Mouse (Mus musculus) T-helper 1 cell (primary cell): ENCODE measurements at regions not wholly inside any gene's neighbourhood (a gene's known extent, or its start where the extent isn't known, plus 50 kb on each side); places are given as distances from the start of the nearest gene placed in this dataset.
"Not testable (repeated sequence)": the region's sequence is repeated elsewhere in the genome, so short reads cannot be mapped to it uniquely, and the experiment has no call there.

ENCODE experiments used
- in situ Hi-C: fragments of 300-600 bp; cut with MboI, MseI; formaldehyde crosslinking; loops from one replicate; pipeline ENCODE4 v1.15.1; 2025; ENCODE audit warnings: high pct_unique_total_duplicates

- in situ Hi-C loops, result no loop called here
These were observed 358.5 kb upstream of the Pfkp start for GRCm38 (mm10) chr13:7007091-7007490.

GRCm38 (mm10) chr13:6998508-6999278 is 350.1 kb upstream of the Pfkp start:
- in situ Hi-C loops, result not testable (repeated sequence)

DNA sequence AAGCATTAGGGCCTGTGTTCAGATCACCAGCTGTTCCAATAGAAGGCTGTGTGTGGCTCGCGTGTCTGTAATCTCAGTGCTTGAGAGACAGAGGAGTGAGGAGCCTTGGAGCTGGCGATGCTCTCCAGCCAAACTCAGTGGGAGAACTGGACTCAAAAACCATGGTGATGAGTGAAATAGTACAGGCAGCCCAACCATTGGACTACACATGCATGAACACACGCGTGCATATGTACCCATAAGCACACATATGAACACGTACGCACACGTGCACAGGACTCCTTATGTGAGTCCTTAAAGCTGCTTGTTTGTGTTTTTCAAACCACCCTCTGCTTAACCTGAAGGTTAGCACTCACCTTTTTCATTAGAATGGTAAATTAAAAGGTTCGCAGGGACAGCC is 349.5 kb upstream of the Pfkp start:
- in situ Hi-C loops, result no loop called here

DNA sequence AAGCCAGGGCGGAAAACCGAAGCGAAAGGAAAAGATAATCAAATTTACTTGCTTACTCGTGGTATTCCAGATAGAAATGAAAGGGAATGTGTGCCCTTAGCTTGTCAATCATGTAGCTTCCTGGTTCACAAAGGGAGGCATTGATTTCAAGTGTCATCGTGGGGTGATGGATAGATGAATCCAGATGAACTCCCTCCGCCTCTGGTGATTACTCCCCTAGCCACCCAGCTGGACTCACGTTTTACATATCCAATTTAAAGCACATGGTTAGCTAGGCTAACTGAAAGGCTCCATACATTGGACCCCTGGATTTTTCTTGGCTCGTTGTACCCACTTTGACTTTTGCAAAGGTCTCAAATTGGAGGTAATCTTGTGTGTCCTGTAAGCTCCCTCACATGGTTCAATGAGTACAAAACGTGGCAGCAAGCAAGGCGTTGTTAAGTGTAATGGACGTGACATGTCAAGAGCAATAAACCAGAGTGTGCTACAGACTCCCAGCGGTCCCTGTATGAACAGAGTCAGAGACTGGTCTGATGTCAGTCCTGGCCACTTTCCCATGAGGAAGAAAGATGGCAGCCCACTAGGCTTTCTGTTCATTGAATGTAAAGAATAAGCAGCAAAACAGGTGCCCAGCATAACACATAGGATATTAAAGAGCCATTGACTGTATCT is 343.9 kb upstream of the Pfkp start:
- in situ Hi-C loops, result no loop called here

- in situ Hi-C loops, result no loop called here
These were observed 343.1 kb upstream of the Pfkp start for GRCm38 (mm10) chr13:6991714-6992113.

DNA sequence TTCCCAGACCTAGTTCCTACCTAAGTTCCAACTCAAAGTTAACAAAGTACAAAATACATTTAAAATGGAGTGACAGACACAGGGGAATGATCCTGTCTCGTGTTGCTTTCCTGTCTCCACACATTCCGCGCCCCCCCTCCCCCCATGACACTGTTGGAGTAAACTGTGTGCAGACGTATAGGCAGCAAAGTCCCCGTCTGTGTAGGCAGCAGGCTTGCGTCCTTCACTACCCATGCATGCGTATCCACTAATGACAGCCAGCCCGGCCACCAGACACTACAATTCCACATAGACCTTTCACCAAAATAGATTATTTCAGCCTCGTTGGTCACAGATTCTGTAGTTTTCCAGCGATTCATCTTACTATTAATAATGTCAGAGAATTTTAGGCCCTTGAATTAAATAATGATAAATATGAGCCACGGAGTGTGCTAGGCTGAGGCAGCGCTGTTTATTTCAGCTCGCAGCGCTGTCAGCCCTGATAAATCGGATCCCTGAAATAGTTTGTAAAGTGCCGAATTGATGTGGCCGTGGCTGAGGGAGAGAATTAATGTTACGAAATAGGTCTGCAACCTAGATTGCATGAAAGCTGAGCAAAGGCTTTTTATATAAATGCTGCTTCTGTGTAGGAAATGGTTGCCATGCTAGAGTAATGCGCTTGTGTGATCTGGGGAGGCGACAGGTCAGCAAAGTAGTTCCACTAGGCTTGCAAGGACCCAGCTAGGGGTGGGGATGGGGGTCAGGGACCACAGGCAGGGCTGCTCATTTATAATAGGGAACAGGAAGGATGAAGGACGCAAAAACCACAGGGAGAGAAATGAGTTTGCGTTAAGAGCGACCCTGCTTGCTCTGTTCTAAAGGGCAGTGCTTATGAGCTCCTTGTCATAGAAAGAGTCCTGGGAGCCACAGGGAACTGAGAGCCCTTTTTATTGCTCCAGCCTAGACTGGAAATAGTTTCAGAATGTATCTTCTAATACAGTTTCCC is 336.7 kb upstream of the Pfkp start:
- in situ Hi-C loops, result no loop called here

DNA sequence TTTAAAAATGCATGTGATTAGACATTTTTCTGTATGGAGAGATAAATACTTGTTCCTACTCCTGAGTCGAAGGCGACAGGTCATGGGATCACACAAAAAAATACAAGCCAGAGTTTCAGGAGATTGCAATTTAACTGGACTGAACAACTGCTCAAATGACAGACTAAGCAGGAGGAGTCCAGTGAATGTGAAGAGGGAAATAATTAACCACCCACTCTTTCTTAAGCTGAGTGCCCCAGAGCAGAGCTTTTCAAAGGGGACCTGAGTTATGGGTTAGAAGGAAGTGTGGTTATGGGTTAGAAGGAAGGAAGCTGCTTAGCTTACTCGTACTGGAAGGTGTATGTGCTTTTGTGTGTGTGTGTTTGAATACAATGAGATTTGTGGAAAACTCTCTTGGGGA is 307.1 kb upstream of the Pfkp start:
- in situ Hi-C loops, result no loop called here

- in situ Hi-C loops, result no loop called here
These were observed 275.6 kb upstream of the Pfkp start for GRCm38 (mm10) chr13:6924136-6924535.

DNA sequence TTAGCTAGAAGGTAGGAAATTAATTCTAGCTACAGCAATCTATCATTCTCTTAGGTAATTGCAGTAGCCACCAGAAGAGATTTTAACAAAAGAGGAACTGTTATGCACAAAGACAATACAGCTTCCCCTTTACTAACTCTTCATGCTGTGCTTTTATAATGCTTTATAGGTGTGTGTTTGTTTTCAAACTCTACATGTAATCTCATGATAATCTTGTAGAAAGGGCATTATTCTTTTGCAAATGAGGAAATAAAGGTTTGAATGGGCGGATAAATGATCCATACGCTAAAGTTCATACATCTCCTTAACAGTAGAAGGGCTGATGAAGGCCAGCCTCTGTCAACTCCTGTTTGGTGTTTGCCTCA is 273.8 kb upstream of the Pfkp start:
- in situ Hi-C loops, result no loop called here

DNA sequence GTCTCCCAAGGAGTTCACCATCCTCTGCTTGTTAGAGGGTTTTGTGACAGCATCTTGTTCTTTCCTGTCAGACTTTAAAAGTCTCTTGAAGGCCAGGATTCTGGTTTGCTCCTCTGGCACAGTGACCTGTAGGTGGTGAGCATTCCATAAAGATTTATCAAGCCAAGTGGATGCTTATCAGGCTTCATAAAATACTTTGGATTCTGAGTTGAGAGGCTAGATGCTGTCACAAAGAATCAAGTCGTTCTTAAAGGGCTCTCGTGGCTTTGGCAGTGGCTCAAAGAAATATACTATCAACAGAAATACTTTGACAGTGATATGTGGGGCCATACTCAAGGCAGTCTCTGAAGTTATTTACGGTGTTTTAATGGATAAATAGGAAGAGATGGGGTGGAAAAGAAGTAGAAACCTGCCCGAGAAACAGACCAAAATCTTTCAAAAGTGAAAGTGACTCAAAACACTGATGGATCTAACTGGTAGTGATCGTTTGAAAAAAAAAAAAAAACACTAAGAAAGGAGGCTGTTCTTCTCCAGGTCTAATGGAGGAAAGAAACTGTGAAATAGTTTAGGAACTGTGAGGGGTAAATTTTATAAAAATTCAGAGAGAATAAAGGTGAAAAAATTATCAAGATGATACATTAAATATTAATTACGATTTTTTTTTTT is 273.2 kb upstream of the Pfkp start:
- in situ Hi-C loops, result no loop called here

DNA sequence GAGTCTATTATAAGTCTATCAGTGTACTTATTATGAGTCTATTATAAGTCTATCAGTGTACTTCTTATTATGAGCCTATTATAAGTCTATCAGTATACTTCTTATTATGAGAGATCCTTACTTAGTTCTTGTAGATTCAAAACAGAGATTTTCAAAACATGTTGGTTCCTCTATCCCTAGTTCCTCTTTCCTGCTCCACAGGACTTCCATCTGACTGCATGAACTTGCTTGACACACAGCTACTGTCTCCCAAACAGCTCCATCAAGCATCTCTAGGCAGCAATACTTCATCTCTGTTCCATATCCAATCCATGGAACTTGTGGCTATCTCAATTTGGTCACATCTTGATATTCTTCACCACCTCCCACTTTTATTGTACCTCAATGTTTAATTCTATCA is 257.4 kb upstream of the Pfkp start:
- in situ Hi-C loops, result no loop called here

- in situ Hi-C loops, result no loop called here
These were observed 253.1 kb upstream of the Pfkp start for GRCm38 (mm10) chr13:6901682-6902081.

DNA sequence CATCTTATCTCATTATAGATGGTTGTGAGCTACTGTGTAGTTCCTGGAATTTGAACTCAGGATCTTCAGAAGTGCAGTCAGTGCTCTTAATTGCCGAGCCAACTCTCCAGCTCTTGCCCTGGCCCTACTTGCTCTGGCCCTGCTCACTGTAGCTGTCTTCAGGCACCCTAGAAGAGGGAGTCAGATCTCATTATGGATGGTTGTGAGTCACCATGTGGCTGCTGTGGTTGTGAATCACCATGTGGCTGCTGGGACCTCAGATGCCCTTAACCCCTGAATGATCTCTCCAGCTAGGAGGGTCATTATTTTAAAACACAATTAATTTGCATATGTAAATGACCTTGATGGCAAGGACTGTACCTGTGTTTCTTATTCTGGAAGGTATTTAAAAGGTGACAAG is 249.1 kb upstream of the Pfkp start:
- in situ Hi-C loops, result no loop called here

DNA sequence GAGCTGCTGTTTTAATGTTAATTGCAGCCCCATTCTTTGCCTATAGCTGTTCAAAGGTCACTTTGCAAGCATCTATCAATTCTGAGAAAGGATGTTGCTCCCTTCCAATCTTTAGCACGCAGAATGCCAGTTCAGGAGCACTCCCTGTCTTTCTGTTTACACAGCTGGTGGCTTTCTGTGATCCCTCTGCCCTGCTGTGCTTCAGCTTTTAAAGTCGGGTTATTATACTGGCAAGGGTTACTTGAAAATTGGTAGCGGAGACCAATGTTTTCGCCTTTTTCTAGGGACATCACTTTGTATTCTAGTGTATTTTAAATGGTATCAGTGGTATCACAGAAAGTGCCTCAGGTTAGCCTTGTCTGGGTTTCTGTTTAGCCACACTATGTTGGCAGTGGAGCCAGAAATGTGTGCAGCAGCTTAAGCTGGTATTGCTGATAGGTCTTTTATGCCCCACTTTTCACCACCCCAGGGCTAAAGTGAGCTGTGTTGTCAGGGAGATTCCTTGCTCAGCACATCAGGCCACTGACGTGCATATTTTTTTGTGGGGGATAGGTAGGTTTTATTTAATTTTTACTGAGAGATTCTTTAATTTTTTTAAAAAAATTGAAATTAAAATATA is 243.0 kb upstream of the Pfkp start:
- in situ Hi-C loops, result no loop called here

DNA sequence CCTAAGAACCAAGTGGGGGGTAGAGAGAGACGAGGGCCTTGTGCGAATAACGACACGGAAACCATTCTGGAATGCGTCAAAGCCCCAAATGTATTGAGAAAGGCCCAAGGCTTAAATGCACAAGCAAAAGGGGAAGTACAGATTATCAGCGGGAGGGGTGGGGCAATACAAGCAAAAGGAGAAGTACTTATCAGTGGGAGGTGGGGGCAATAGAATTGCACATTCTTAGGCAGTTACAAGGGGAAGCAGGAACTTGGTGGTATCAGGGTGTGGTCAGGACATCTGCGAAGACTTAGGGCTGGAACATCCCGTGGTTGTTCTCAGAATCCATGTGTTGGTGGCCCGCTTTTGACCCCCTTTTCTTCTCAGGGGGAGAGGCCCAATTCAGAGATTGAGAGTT is 240.9 kb upstream of the Pfkp start:
- in situ Hi-C loops, result not testable (repeated sequence)

GRCm38 (mm10) chr13:6888381-6888780 is 239.8 kb upstream of the Pfkp start:
- in situ Hi-C loops, result no loop called here

- in situ Hi-C loops, result no loop called here
These were observed 228.7 kb upstream of the Pfkp start for GRCm38 (mm10) chr13:6877018-6877901.

- in situ Hi-C loops, result no loop called here
These were observed 213.6 kb upstream of the Pfkp start for GRCm38 (mm10) chr13:6862186-6862585.

DNA sequence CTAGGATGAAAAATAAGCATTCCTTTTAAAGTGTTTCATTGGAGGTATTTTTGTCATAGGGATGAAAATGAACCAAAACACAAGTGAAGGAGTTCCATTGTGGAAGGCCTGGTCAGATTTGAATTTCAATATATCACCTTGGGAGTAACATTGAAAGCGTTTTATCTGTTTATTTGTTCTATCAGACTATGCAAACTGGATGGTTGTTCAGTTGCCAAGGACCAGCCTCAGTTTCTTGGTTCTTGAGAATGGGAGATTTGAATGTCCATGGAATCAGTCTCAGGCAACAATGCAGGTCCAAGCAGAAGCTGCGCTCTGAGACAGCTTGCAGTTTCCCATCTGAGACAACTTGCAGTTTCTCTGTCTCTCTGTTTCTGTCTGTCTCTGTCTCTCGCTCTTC is 211.0 kb upstream of the Pfkp start:
- in situ Hi-C loops, result loop anchor here (5.0 kb wide), 1 partner anchor 102 kb away; no protein-coding TSS in a partner anchor
